Mouse (Mus musculus) kidney, adult 8-10 months (tissue): ENCODE results near the gene 4930522H14Rik.

Experiments
- DNase-seq, 2 experiments: peaks; one replicate each; pipeline ENCODE4 v3.0.0; 2022

Gene 4930522H14Rik

GRCm38 (mm10) chr4:109531111-109531510, at the start of gene 4930522H14Rik:
Gene 4930522H14Rik (minus strand): TSS chr4:109531297.
- DNase-seq = no peak

GRCm38 (mm10) chr4:109578356-109578755, 47.3 kb upstream of the 4930522H14Rik start:
- DNase-seq = peak; percentile 4 to 25

GRCm38 (mm10) chr4:109576933-109577332, 45.8 kb upstream of the 4930522H14Rik start:
- DNase-seq = peak; percentile 11 to 19

- no peak for DNase-seq
Measured at GRCm38 (mm10) chr4:109574845-109575244, 43.7 kb upstream of the 4930522H14Rik start.

GRCm38 (mm10) chr4:109574331-109574730, 43.2 kb upstream of the 4930522H14Rik start:
- DNase-seq = no peak

GRCm38 (mm10) chr4:109572632-109573031, 41.5 kb upstream of the 4930522H14Rik start:
- no peak for DNase-seq

- no peak for DNase-seq
Measured at GRCm38 (mm10) chr4:109569421-109569820, 38.3 kb upstream of the 4930522H14Rik start.

GRCm38 (mm10) chr4:109568959-109569358, 37.9 kb upstream of the 4930522H14Rik start:
- no peak for DNase-seq

GRCm38 (mm10) chr4:109564711-109565110, 33.6 kb upstream of the 4930522H14Rik start:
- DNase-seq = peak; percentile 13 to 24

- peak; percentile 29 to 45 for DNase-seq
Measured at GRCm38 (mm10) chr4:109550338-109551150, 19.4 kb upstream of the 4930522H14Rik start.

- DNase-seq = no peak
Measured at GRCm38 (mm10) chr4:109547306-109547705, 16.2 kb upstream of the 4930522H14Rik start.

- no peak for DNase-seq
Measured at GRCm38 (mm10) chr4:109546538-109546937, 15.4 kb upstream of the 4930522H14Rik start.

- DNase-seq = no peak
Measured at GRCm38 (mm10) chr4:109530245-109530816, 766 bp downstream of the 4930522H14Rik start.

GRCm38 (mm10) chr4:109504885-109505284, 26.2 kb downstream of the 4930522H14Rik start:
- DNase-seq = peak; percentile 70 to 78

- no peak for DNase-seq
Measured at GRCm38 (mm10) chr4:109498476-109498875, 32.6 kb downstream of the 4930522H14Rik start.

GRCm38 (mm10) chr4:109493581-109493980, 37.5 kb downstream of the 4930522H14Rik start:
- peak; percentile 22 to 43 for DNase-seq

- DNase-seq = no peak
Measured at GRCm38 (mm10) chr4:109488812-109489211, 42.3 kb downstream of the 4930522H14Rik start.

- DNase-seq = no peak
Measured at GRCm38 (mm10) chr4:109484621-109485020, 46.5 kb downstream of the 4930522H14Rik start, which contains the start of gene Rnf11. Gene Rnf11 (minus strand): TSS chr4:109484728.

- DNase-seq = no peak
Measured at GRCm38 (mm10) chr4:109482701-109483100, 48.4 kb downstream of the 4930522H14Rik start.

- no peak for DNase-seq
Measured at GRCm38 (mm10) chr4:109481424-109481823, 49.7 kb downstream of the 4930522H14Rik start.

- peak; percentile 38 to 57 for DNase-seq
Measured at GRCm38 (mm10) chr4:109477454-109477853, 53.6 kb downstream of the 4930522H14Rik start.

GRCm38 (mm10) chr4:109476554-109477014, 54.5 kb downstream of the 4930522H14Rik start:
- peak; percentile 92 to 93 for DNase-seq

- peak; percentile 42 to 45 for DNase-seq
Measured at GRCm38 (mm10) chr4:109475577-109476553, 55.2 kb downstream of the 4930522H14Rik start.
